Mouse (Mus musculus) layer of hippocampus, postnatal 36 days (tissue): ENCODE measurements at regions not wholly inside any gene's neighbourhood (a gene's known extent, or its start where the extent isn't known, plus 50 kb on each side); places are given as distances from the start of the nearest gene placed in this dataset.

Experiments
- DNase-seq, 2 experiments: peaks; one replicate each; pipeline ENCODE4 v3.0.0; 2022

GRCm38 (mm10) chr1:35978116-35978515 lies 90.1 kb upstream of the Hs6st1 start:
- no peak for DNase-seq

- DNase-seq, result no peak
Measured at GRCm38 (mm10) chr1:35978766-35979165, 89.4 kb upstream of the Hs6st1 start.

GRCm38 (mm10) chr1:35981226-35981625 lies 87.0 kb upstream of the Hs6st1 start:
- DNase-seq, result no peak

- no peak for DNase-seq
Measured at GRCm38 (mm10) chr1:35983361-35983760, 84.8 kb upstream of the Hs6st1 start.

- no peak for DNase-seq
Measured at GRCm38 (mm10) chr1:35985318-35985717, 82.9 kb upstream of the Hs6st1 start.

GRCm38 (mm10) chr1:35986666-35987065 lies 81.5 kb upstream of the Hs6st1 start:
- DNase-seq, result no peak

- no peak for DNase-seq
Measured at GRCm38 (mm10) chr1:35992227-35992909, 75.8 kb upstream of the Hs6st1 start.

- DNase-seq, result no peak
Measured at GRCm38 (mm10) chr1:35992937-35993336, 75.3 kb upstream of the Hs6st1 start.

GRCm38 (mm10) chr1:35995691-35996090 lies 72.5 kb upstream of the Hs6st1 start:
- peak; percentile 27 to 42 for DNase-seq

GRCm38 (mm10) chr1:36001319-36001718 lies 66.9 kb upstream of the Hs6st1 start:
- DNase-seq, result no peak

GRCm38 (mm10) chr1:36001821-36002220 lies 66.4 kb upstream of the Hs6st1 start:
- no peak for DNase-seq

- DNase-seq, result no peak
Measured at GRCm38 (mm10) chr1:36003592-36003991, 64.6 kb upstream of the Hs6st1 start.

GRCm38 (mm10) chr1:36008598-36008997 lies 59.6 kb upstream of the Hs6st1 start:
- no peak for DNase-seq

GRCm38 (mm10) chr1:36009010-36009619 lies 59.1 kb upstream of the Hs6st1 start:
- DNase-seq, result peak; percentile 8 to 23

GRCm38 (mm10) chr1:36010151-36010550 lies 58.0 kb upstream of the Hs6st1 start:
- DNase-seq, result no peak

GRCm38 (mm10) chr1:36010834-36011233 lies 57.4 kb upstream of the Hs6st1 start:
- no peak for DNase-seq

GRCm38 (mm10) chr1:36012081-36012765 lies 56.0 kb upstream of the Hs6st1 start:
- DNase-seq, result no peak

GRCm38 (mm10) chr1:36013823-36014341 lies 54.3 kb upstream of the Hs6st1 start:
- no peak for DNase-seq

- no peak for DNase-seq
Measured at GRCm38 (mm10) chr1:36014372-36014771, 53.8 kb upstream of the Hs6st1 start.

- DNase-seq, result no peak
Measured at GRCm38 (mm10) chr1:36015210-36015609, 53.0 kb upstream of the Hs6st1 start.

GRCm38 (mm10) chr1:36016566-36016965 lies 51.6 kb upstream of the Hs6st1 start:
- no peak for DNase-seq

- DNase-seq, result no peak
Measured at GRCm38 (mm10) chr1:36017061-36017461, 51.1 kb upstream of the Hs6st1 start.

GRCm38 (mm10) chr1:36017656-36018055 lies 50.5 kb upstream of the Hs6st1 start:
- no peak for DNase-seq
